Mouse (Mus musculus): ENCODE results near the gene Nek5. TPM values are rescaled to one million over a fixed set of nuclear protein-coding genes. Genes with fewer than 3 reads are reported as not detected.
"Not testable (repeated sequence)": the region's sequence is repeated elsewhere in the genome, so short reads cannot be mapped to it uniquely, and the experiment has no call there.

Gene Nek5
- 0.23 and 0.49 TPM in 2 replicates for total RNA-seq (2017)

DNA sequence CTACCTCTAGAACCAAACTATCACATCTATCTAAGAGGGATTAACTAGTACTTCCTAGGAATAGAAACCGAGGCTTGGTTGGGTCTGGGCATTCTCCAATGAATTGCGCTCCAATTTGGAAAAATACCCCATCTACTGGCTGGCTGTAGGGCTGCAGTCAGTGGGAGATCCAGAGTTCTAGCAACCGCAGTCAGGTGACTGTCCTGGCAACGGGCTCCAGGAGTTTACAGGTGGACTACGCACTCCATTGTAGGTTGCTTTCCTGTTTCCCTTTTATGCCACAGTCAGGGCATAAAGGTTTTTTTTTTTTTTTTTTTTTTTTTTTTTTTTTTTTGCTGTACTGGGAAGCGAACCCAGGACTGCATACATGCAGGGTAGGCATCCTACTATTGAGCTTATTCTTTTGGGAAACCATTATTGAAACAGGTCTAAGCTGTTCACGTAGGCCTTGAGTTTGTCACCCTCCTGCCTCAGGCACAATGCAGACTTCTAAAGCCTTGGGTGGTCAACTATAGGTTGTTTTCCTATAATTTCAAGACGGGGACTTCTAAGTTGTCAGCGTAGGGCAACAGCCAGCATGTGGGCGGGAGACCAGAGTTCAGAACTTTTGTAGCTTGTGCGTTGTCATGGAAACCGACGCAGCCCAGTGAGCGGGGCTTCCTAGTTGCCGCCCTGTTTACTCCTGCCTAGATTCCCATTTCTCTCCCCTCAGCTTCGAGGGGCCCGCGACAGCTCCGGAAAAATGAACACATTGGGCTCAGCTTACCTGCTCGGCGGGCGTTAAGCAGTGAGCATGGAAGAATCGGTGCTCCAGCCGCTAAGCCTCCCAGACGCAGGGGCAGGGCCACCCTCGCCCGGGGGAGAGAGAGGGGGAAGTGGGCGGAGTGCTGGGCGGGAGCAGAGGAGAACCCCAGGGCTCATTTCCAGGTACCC, at the start of gene Nek5:
Nek5 (minus strand) TSS at position 834 of the 933 bp plus-strand sequence.
- ATAC-seq (ENCODE audit: extremely low read depth, insufficient number of reproducible peaks, low FRiP score, poor library complexity, severe bottlenecking): 0 out of 2 replicates have a peak, but pooled peaks have one; percentile 52

DNA sequence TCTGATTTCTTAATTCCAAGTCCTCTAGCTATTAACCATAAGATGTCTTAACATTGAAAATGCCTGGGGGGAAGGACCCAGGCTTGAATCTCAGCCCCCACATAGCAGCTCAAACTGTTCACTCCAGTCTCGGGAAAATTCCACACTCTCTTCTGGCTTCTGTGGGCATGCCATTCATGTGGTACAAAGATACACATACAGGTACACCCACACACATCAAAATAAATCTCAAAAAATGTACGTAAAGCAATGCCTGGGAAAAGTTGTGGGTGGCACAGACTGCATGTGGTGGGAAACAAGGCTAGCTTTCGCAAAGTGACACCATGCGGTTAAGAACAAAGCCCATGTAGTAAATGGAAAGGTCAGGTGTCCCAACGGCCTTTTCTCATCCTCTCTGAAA, 44.3 kb upstream of the Nek5 start:
- no peak for ATAC-seq (ENCODE audit: extremely low read depth, insufficient number of reproducible peaks, low FRiP score, poor library complexity, severe bottlenecking)

DNA sequence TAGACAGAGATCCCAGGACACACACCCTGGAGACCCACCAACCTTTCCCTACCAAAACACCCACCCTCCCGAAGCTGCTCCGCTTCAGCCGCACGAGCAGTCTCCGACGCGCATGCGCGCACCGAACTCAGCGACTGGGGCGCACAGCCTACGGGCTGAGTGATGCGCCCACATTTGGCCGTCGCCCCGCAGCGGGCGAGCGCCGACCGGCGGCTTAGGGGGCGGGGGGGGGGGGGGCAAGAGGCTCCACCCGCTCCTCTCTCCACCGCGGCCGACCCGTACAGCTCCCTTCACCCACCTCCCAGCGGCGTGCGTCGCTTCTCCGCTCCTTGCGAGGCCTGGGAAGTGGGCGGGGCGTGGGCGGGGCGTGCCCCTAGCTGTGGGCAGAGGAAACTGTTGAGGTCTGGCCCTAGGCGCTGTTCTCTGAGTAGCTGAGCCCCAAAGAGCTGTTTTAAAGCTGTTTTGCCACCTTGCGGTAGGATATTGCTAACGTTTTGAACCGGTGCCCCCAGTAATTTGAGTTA, 41.3 kb upstream of the Nek5 start, which contains the start of gene Nek3:
Nek3 (minus strand) TSS at position 356 of the 524 bp plus-strand sequence.
- peak; percentile 96 for ATAC-seq (ENCODE audit: extremely low read depth, insufficient number of reproducible peaks, low FRiP score, poor library complexity, severe bottlenecking)

DNA sequence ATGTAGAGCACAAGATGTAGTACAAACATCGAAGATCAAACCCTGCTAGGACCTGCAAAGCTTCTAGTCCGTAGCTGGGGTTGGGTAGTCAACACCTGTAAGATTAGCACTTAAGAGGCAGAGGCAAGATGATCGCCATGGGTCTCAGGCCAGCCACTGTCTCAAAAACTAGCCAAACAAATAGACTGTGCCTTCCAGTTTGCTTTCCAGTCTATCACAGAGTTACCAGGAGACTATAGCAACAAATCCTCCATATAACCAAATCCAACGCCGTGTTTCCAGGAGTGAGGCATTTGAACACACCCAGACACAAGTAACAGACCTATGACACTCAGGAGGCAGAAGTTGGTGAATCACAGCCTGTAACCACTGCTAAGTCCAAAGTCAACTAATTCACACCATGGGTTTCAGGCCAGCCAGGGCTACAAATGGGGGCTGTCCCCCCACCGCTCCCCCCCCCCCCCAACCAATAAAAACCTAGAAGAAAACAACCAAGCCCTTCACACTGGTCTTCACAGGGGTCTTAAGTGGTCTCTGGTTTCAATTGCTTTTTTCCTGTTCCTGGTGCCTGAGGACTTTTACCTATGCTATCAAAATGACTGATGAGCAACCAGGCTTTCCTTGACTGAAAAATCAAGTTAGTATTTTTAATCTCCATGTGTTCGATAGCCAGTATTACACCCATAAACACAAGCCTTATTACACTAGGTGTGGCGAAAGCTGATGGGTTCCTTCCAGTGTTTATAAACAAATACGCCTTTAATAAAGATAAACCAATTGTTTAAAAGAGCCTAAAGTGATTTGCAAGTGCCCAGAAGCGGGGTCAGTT, 40.6 kb upstream of the Nek5 start:
- ATAC-seq (ENCODE audit: extremely low read depth, insufficient number of reproducible peaks, low FRiP score, poor library complexity, severe bottlenecking): no peak

DNA sequence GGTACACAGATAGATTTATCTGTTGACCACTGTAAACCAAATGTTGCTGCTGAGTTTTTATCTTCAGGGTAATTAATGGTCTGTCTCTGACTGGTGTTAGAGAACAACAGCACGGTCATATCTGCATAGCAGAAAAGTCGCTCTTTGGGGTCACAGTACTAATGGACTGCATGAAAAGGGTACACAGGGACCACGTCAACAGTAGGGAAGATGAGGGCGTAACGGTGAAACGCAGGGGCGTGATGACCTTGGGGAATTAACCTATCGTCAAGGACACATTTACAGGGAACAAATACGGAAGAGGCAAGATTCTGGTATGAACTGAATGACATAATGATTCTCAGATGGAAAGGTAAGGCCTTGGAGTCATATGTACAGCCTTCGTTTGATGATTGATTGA, 39.6 kb upstream of the Nek5 start:
- ATAC-seq (ENCODE audit: extremely low read depth, insufficient number of reproducible peaks, low FRiP score, poor library complexity, severe bottlenecking): no peak

DNA sequence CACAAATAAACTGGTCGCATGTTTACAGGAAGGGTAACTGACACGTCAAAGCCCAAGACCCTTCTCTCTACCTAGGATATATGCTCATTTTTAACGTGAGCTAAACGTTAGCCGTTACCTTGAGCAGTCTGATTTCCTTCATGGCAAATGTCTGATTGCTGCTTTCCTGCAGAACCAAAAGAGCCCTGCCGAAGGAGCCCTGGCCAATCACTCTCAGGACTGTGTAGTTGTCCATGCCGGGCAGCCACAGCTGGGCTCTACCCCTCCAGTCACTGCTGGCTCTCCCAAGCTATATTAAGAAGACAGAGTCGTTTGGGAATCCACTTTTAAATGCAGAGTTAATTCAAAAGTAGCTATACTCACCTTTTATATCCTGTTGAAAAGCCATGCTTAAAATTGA, 37.4 kb upstream of the Nek5 start:
- ATAC-seq (ENCODE audit: extremely low read depth, insufficient number of reproducible peaks, low FRiP score, poor library complexity, severe bottlenecking): no peak

DNA sequence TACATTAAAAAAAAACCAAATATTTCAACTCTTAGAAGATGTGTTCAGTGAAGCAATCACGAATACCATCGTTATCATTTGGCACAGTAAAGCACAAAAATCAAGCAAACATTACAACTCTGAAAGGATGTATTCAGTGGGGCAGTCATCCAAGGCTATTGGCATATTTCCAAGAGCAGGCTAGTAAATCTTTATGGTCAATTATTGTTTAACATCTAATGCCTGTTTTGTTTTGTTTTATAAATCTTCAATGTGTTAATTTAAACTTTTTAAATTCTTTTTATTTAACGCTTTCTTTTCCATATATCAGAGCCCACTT, 25.5 kb upstream of the Nek5 start:
- ATAC-seq (ENCODE audit: extremely low read depth, insufficient number of reproducible peaks, low FRiP score, poor library complexity, severe bottlenecking): no peak

DNA sequence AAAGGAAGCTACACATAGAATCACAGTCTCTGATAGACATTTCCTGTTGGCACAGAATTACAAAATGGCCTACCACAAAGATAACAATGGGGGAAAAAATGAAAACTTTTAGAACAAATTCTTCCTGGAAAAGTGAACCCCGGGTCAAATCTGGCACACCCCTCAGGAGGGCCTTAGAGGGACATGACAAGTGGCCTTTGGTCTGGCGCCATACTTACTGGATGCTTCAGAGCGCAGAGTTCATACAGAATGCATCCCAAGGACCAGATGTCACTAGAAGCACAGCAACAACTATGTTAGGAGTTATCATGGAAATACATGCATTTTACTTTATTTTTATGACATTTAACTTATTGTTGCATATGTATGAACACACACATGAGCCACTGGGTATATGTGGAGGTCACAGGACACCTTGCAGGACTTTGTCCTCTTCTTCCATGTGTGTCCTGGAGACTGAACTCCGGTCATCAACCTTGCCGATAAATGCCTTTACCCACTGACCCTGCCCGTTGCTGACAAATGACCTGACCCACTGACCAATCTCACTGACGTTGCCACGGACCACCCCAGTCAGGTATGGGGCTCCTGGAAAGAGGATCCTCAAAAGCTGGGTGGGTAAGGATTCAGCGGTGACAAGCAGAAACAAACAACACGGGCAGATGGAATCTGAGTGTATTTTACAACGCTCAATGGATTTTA, 24.9 kb upstream of the Nek5 start:
- ATAC-seq (ENCODE audit: extremely low read depth, insufficient number of reproducible peaks, low FRiP score, poor library complexity, severe bottlenecking): no peak

DNA sequence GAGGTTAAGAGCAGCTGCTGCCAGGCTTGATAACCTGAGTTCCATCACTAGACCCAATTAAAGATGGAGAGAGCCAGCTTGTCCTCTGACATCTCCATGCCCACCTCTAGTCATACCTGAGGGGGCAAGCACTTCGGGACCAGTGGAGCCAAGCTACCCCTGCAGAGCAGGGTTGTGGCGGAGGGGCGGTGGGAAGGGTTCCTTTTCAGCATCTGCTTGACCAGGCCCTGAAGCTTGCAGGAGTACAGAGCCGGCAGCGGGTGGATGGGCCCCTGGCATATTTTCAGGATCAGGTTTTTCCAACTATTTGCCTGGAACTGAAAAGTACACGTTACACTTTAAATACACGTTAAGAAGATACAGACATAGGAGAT, 23.5 kb upstream of the Nek5 start:
- no peak for ATAC-seq (ENCODE audit: extremely low read depth, insufficient number of reproducible peaks, low FRiP score, poor library complexity, severe bottlenecking)

DNA sequence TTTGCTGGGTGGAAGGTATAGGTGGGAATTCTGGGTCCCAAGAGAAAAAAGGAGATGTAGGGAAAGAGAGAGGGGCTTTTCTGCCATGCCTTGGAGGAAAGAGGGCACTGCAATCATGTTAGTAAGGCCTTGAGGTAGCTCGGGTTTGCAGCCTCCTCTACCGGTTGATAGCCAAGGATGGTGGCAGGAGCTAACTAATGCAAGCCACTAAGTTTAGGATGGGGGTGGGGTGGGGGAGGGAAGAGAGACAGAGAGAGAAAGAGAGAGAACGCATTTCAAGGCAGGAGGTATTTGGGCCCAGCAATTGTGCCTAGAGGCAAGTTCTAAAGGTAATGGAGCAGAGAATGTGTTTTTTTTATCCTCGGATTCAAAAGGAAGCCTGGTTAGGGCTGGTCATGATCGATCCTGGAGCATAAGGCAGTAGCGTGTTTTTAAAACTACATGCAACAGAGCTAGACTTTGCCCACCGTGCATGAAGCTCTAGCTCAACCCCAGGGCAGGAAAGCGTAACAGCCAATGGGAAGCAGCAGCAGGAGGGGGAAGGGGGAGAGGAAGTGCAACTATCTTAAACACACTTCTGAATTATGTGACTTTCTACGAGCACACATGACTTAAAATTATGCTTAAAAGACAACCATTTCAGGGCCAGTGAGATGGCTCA, 23.0 kb upstream of the Nek5 start:
- no peak for ATAC-seq (ENCODE audit: extremely low read depth, insufficient number of reproducible peaks, low FRiP score, poor library complexity, severe bottlenecking)

DNA sequence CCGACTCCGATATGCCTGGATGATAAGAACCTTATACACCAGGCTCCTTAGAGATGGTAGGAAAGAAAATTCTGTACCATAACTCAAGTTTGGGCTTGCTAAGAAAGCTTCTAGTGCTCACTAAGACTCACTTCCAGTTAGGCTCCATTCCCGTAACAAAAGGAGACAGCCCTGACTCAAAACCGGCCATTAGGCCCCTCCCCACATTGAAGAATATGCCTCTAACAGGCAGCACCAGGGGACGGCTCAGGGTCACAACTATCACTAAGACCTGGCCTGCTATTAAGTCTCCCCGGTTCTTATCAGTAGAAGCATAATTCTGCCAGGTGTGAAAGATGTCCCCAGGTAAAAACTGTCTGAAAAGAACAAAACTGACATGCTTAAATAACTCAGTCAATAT, 21.0 kb upstream of the Nek5 start:
- ATAC-seq (ENCODE audit: extremely low read depth, insufficient number of reproducible peaks, low FRiP score, poor library complexity, severe bottlenecking): no peak

DNA sequence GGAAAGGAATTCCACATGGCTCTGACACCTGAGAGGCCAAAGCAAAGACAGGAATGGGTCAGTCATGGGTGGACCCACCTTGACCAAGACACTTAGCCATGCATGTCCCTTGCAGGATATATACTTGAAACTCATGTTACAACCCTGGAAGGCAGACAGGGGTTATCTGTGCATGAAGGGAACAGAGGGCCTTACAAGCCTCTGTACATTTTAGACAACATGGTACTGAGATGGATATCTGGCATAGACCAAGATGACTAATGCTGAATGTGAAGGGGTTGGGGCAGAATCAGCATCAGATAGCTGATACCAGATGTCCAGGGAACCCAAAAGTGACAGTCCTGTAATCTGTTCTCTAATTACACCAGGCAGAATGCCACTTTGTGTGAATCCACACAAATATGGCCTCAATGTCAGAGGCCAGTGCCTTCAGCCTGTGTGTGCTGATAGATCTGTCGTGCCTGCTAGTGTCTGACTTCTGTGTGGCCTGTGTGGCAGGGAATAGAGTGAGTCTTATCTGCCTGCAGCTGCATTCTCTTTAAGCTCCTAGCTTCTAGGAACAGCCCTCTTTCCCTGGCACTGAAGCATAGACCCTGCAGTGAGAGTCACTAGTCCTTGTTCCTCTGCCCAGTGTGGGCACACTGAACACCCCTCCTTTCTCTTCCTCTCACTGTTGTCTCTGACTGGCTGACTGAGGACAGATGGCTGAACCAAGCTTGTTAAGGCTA, 19.1 kb upstream of the Nek5 start:
- no peak for ATAC-seq (ENCODE audit: extremely low read depth, insufficient number of reproducible peaks, low FRiP score, poor library complexity, severe bottlenecking)

DNA sequence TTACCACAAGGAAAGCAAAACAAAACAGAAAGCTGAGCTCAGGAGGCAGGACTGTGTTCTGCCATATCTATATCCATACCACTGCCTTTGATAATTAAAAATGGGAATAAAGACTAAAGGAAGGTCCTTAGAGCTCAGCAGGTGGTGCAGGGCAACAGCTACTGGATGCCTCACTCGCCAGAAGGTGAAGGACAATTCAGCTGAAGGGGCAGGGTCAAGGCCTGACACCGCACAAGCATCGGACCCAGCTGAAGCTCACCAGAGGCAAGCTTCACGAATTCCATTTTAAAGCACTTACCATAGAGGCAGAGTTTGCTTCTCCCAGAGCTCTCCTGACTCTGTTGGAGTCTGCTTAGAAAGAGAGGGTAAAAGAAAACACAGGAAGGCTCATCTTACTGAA, 17.7 kb upstream of the Nek5 start:
- ATAC-seq (ENCODE audit: extremely low read depth, insufficient number of reproducible peaks, low FRiP score, poor library complexity, severe bottlenecking): no peak

DNA sequence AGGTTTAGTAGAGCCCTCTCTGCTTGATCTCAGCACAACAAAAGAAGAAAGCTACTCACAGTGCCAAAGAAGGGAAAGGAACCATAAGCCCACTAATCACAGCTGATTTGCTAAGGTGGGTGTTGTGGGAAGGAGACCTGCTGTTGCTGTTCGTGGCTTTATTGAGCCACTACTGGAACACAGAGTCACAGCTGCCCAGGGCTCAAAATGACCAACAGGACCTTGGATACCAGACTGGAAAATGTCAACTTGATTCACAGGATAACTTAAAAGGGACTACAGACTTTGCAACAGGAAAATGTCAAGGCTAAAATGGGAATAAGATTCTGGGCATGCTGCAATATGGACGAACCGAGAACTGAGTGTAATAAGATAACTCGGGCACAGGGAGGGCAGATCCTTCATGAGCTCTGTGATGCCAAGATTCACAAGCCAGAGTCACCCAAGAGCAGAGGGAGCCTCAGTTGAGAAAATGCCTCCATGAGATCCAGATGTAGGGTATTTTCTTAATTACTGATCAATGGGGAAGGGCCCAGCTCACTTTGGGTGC, 17.1 kb upstream of the Nek5 start:
- ATAC-seq (ENCODE audit: extremely low read depth, insufficient number of reproducible peaks, low FRiP score, poor library complexity, severe bottlenecking): no peak

DNA sequence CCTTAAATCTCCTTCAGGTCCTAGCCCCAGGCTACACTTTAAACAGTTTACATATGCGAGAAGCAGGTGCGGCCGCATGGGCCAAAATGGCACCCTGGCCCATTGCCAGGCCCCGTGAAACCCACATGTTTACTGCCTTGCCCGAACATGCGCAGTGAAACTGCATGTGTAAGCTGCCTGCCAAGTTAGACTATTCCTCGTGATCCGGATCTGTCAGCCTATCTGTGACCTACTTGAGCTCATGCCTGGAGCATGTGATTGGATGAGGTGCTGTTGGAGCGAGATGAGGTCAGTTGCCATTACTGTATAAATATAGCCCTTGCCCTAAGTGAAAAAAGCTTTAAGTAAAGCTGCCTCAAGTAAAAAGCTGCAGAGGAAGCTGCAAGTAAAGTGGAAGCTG, 11.6 kb upstream of the Nek5 start:
- not testable (repeated sequence) for ATAC-seq (ENCODE audit: extremely low read depth, insufficient number of reproducible peaks, low FRiP score, poor library complexity, severe bottlenecking)

DNA sequence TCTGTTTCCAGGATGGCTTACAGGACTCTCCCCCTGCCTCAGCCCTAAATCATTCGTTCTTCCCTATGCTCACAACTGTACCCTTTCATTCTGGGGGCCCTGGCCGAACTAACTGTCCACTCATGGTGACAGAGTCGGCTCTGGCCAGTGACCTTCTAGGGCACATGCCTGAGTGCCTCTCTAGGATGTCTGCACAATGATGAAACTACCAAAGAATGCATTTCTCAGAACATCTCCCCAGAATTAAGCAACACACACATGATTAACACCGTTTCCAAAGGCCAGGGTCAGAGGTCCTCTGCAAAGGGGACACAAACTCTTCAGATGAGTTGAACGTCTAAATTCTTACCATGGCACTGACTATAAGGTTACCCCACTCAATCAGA, 9.9 kb upstream of the Nek5 start:
- ATAC-seq (ENCODE audit: extremely low read depth, insufficient number of reproducible peaks, low FRiP score, poor library complexity, severe bottlenecking): no peak

DNA sequence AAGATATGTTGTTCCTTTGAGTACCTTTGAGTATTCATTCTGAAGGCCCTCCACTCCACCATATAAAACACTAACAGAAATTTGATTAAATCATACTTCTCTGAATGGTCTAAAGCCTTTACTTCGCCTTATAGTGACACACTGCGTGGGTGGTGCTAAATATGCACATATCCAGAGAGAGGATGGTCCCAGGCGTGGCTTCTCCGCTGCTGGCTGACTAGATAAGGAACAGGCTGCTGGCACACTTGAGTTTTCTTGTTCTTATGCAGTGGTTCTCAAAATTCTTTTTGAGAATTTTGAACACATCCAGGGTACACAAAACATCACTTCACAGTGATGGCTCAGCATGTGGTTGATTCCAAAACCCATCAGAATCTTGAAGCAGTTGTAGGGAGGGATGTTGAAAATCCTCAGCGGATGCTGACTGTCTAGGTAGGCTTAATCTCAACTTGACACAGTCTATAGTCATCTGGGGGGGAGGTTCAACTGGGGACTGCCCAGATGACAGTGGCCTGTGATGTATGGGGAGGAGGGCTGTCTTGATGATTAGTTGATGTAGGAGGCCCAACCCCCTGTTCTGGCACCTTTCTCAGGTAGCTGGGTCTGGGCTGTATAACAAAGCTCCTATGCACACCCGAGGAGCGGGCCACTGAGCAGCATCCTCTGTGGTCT, 9.4 kb upstream of the Nek5 start:
- no peak for ATAC-seq (ENCODE audit: extremely low read depth, insufficient number of reproducible peaks, low FRiP score, poor library complexity, severe bottlenecking)

All from neutrophil, adult 5-6 weeks (primary cell).